Mouse (Mus musculus): ENCODE results near the gene Cbfb. TPM values are rescaled to one million over a fixed set of nuclear protein-coding genes. Genes with fewer than 3 reads are reported as not detected.

Gene Cbfb
- total and polyA plus RNA-seq, 3 experiments, result 31.4 to 182 (median 81.9) TPM

DNA sequence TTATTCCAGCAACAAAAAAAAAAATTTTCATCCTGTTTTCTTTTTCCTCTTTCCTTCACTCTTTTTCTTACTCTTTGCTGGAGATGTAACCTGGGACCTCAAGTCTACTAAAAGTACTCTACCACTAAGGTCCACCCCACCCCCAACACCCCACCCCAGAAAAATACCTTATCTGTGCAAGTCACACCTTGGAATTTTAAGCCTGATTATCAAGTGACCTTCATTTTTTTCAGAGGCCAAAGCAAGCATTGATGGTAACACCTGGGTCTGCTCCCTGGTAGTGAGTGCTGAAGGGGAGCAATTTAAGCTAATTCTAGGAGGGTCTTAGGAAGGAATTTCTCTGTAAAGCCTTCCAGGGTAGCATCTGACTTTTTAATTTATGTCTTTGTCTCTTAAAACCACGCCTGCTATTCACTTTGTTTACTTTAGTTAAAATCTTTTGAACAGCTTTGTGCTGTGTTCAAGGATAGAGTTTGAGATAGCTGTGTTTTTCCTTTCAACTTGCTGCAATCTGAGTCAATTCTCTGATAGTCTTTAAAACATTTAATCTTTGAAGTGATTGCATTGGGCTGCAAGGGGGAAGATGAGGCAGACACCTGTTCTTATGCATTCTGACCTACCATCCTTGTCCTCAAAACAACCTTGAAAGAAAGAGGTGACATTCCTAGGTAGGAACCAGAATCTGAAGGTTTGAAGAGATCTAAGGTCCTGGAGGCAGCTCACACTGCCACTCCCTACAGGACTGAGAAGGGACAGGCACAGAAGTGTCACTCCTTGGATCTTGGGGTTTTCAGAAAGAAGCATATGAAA is 62.9 kb downstream of the Cbfb start:
- Histone ChIP-seq H3K9me3 (replicated peaks) (no peaks in the 10 kb centered on the region), H3K27me3 (ENCODE audit: insufficient read depth, low read length) (no peaks in the 10 kb centered on the region), H3K4me3 (ENCODE audit: low read depth, low read length) (no peak overlapping the region), H3K4me1 (ENCODE audit: insufficient read depth, low read depth, low read length) (peaks cover 38% of the 10 kb centered on the region), H3K36me3 (replicated peaks) (peaks cover 82% of the 10 kb centered on the region)
- DNase-seq (ENCODE audit: low spot score) (no peak), ATAC-seq (ENCODE audit: extremely low read depth, insufficient number of reproducible peaks, low FRiP score, poor library complexity, severe bottlenecking) (no peak)
- no peak for TF ChIP-seq TAL1 (conservative IDR thresholded peaks at IDR 0.05; ENCODE audit: low read depth, low read length)
- no peak for TF ChIP-seq CTCF (IDR thresholded peaks at IDR 0.05; ENCODE audit: low read depth, low read length)
- TF ChIP-seq GATA2 (IDR thresholded peaks at IDR 0.05; ENCODE audit: borderline replicate concordance, low read depth, low read length), result no peak
- no peak for TF ChIP-seq POLR2AphosphoS5 (IDR thresholded peaks at IDR 0.05; ENCODE audit: insufficient replicate concordance, low read depth, low read length)
- TF ChIP-seq GATA1 (IDR thresholded peaks at IDR 0.05; ENCODE audit: borderline replicate concordance, low read length), result no peak

DNA sequence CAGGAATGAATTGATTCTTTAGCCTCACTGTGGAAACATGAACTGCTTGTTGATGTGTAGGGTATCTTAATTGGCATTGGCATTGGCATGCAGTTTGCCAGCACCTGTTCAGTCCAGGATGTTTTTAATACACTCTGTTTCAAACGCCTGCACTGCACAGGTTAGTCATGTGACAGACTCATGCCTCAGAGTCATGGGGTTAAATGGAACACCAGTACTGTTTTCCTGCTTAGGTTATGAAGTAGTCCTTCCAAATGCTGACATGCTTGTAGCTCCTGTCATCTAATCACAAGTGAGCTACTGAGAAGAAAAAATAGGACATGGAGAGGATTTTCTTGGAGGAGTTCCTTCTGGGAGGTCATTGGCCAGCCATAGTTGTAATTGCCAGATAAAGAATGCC is 64.7 kb downstream of the Cbfb start:
- H3K36me3 ChIP-seq (replicated peaks), result peaks cover 83% of the 10 kb centered on the region

GRCm38 (mm10) chr8:105237442-105238142 is 67.1 kb downstream of the Cbfb start:
- Histone ChIP-seq H3K4me3 (ENCODE audit: low read depth, low read length) (no peak overlapping the region; the same call in 1 of the 2 replicates), H3K9me3 (replicated peaks) (no peaks in the 10 kb centered on the region), H3K4me1 (ENCODE audit: insufficient read depth, low read depth, low read length) (peaks cover 21% of the 10 kb centered on the region), H3K27me3 (ENCODE audit: insufficient read depth, low read length) (no peaks in the 10 kb centered on the region), H3K36me3 (replicated peaks) (peaks cover 87% of the 10 kb centered on the region)
- ATAC-seq (ENCODE audit: extremely low read depth, insufficient number of reproducible peaks, low FRiP score, poor library complexity, severe bottlenecking), result no peak; the same call in 1 of the 2 replicates
- DNase-seq (ENCODE audit: low spot score), result no peak
- TF ChIP-seq GATA1 (IDR thresholded peaks at IDR 0.05; ENCODE audit: borderline replicate concordance, low read length) (no peak), POLR2AphosphoS5 (IDR thresholded peaks at IDR 0.05; ENCODE audit: insufficient replicate concordance, low read depth, low read length) (no peak), TAL1 (conservative IDR thresholded peaks at IDR 0.05; ENCODE audit: low read depth, low read length) (no peak), GATA2 (IDR thresholded peaks at IDR 0.05; ENCODE audit: borderline replicate concordance, low read depth, low read length) (no peak), CTCF (IDR thresholded peaks at IDR 0.05; ENCODE audit: low read depth, low read length) (no peak)

More for the DNA sequence above, 64.7 kb downstream of the Cbfb start:
- TF ChIP-seq TAL1 (conservative IDR thresholded peaks at IDR 0.05; ENCODE audit: low read depth, low read length) (no peak), GATA2 (IDR thresholded peaks at IDR 0.05; ENCODE audit: borderline replicate concordance, low read depth, low read length) (no peak), CTCF (IDR thresholded peaks at IDR 0.05; ENCODE audit: low read depth, low read length) (no peak), GATA1 (IDR thresholded peaks at IDR 0.05; ENCODE audit: borderline replicate concordance, low read length) (no peak), POLR2AphosphoS5 (IDR thresholded peaks at IDR 0.05; ENCODE audit: insufficient replicate concordance, low read depth, low read length) (no peak)
- ATAC-seq (ENCODE audit: extremely low read depth, insufficient number of reproducible peaks, low FRiP score, poor library complexity, severe bottlenecking) (no peak), DNase-seq (ENCODE audit: low spot score) (no peak)
- peaks cover 34% of the 10 kb centered on the region for H3K4me1 ChIP-seq (ENCODE audit: insufficient read depth, low read depth, low read length)
- no peaks in the 10 kb centered on the region for H3K9me3 ChIP-seq (replicated peaks)
- no peaks in the 10 kb centered on the region for H3K27me3 ChIP-seq (ENCODE audit: insufficient read depth, low read length)
- H3K4me3 ChIP-seq (ENCODE audit: low read depth, low read length), result no peak overlapping the region

DNA sequence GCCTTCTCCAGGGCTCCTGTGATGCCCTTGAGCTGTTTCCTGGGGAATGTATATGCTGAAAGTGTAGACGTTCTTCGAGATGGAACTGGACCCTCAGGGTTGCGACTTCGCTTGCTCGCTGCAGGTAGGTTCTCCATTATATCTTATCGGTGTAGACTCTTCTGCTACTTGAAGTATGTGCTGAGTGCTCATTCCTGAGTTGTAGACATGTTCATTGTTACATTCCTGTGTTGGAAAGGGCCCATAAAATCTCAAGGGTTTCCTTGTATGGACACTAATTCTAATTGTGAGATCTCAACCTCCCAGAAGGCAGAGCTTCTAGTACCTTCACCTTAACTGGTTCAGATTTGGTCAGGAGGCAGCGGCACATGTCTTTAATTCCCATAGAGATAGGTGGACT is 70.5 kb downstream of the Cbfb start:
- ATAC-seq (ENCODE audit: extremely low read depth, insufficient number of reproducible peaks, low FRiP score, poor library complexity, severe bottlenecking) (no peak), DNase-seq (ENCODE audit: low spot score) (no peak)
- Histone ChIP-seq H3K36me3 (replicated peaks) (peaks cover 85% of the 10 kb centered on the region), H3K4me1 (ENCODE audit: insufficient read depth, low read depth, low read length) (peaks cover 12% of the 10 kb centered on the region), H3K4me3 (ENCODE audit: low read depth, low read length) (no peak overlapping the region), H3K9me3 (replicated peaks) (no peaks in the 10 kb centered on the region), H3K27me3 (ENCODE audit: insufficient read depth, low read length) (no peaks in the 10 kb centered on the region)
- TF ChIP-seq GATA2 (IDR thresholded peaks at IDR 0.05; ENCODE audit: borderline replicate concordance, low read depth, low read length) (no peak), GATA1 (IDR thresholded peaks at IDR 0.05; ENCODE audit: borderline replicate concordance, low read length) (no peak), TAL1 (conservative IDR thresholded peaks at IDR 0.05; ENCODE audit: low read depth, low read length) (no peak), CTCF (IDR thresholded peaks at IDR 0.05; ENCODE audit: low read depth, low read length) (no peak), POLR2AphosphoS5 (IDR thresholded peaks at IDR 0.05; ENCODE audit: insufficient replicate concordance, low read depth, low read length) (no peak)

DNA sequence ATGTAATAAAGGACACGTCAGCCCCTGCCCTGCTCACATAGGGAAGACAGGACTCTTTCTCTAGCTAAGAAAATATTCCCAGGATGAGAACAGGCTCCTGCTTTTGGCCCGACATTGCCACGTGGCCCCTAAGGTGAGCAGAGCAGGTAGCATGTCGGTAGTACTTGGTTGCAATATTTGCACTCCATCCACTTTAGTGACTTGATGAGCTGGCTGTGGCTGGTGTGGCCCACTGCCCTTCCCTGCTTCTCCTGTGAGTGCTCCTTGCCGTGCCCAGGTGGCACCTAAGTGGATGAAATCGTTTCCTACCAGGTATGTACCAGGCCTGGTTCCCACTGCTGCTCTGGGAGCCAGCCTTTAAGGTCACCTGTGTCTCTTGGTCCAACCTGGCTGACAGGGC is 81.5 kb downstream of the Cbfb start:
- TF ChIP-seq GATA2 (IDR thresholded peaks at IDR 0.05; ENCODE audit: borderline replicate concordance, low read depth, low read length), result no peak
- H3K36me3 ChIP-seq (replicated peaks), result peaks cover 71% of the 10 kb centered on the region

GRCm38 (mm10) chr8:105252680-105253537 is 82.4 kb downstream of the Cbfb start:
- TF ChIP-seq GATA1 (IDR thresholded peaks at IDR 0.05; ENCODE audit: borderline replicate concordance, low read length), result no peak
- TF ChIP-seq GATA2 (IDR thresholded peaks at IDR 0.05; ENCODE audit: borderline replicate concordance, low read depth, low read length), result no peak
- TF ChIP-seq CTCF (IDR thresholded peaks at IDR 0.05; ENCODE audit: low read depth, low read length), result no peak
- TF ChIP-seq POLR2AphosphoS5 (IDR thresholded peaks at IDR 0.05; ENCODE audit: insufficient replicate concordance, low read depth, low read length), result no peak
- TF ChIP-seq TAL1 (conservative IDR thresholded peaks at IDR 0.05; ENCODE audit: low read depth, low read length), result no peak
- peaks cover 67% of the 10 kb centered on the region for H3K36me3 ChIP-seq (replicated peaks)
- ATAC-seq (ENCODE audit: extremely low read depth, insufficient number of reproducible peaks, low FRiP score, poor library complexity, severe bottlenecking) (no peak), DNase-seq (ENCODE audit: low spot score) (no peak)
- no peak overlapping the region for H3K4me3 ChIP-seq (ENCODE audit: low read depth, low read length)
- no peaks in the 10 kb centered on the region for H3K9me3 ChIP-seq (replicated peaks)
- no peaks in the 10 kb centered on the region for H3K27me3 ChIP-seq (ENCODE audit: insufficient read depth, low read length)
- peaks cover 30% of the 10 kb centered on the region for H3K4me1 ChIP-seq (ENCODE audit: insufficient read depth, low read depth, low read length)

More for the DNA sequence above, 81.5 kb downstream of the Cbfb start:
- ATAC-seq (ENCODE audit: extremely low read depth, insufficient number of reproducible peaks, low FRiP score, poor library complexity, severe bottlenecking), result no peak
- no peak for DNase-seq (ENCODE audit: low spot score)
- Histone ChIP-seq H3K4me1 (ENCODE audit: insufficient read depth, low read depth, low read length) (peaks cover 30% of the 10 kb centered on the region), H3K27me3 (ENCODE audit: insufficient read depth, low read length) (no peaks in the 10 kb centered on the region), H3K9me3 (replicated peaks) (no peaks in the 10 kb centered on the region), H3K4me3 (ENCODE audit: low read depth, low read length) (no peak overlapping the region)
